Mouse (Mus musculus): ENCODE data around the gene Themis3.

GRCm38 (mm10) chr17:66595256-66595655 lies 835 bp upstream of the Themis3 start:
- no peak for TF ChIP-seq CTCF (IDR thresholded peaks at IDR 0.05)
- TF ChIP-seq EP300 (IDR thresholded peaks at IDR 0.05) = no peak
